Mouse (Mus musculus) inflammation-experienced regulatory T-cells, adult 16 weeks (primary cell): ENCODE measurements around the gene 1110059G10Rik. TPM values are rescaled to one million over a fixed set of nuclear protein-coding genes. Genes with fewer than 3 reads are reported as not detected.

Experiments
- polyA plus RNA-seq: library from polyadenylated mRNA; unstranded; fragments of 100-300 nt; shearing (Covaris generic); gene quantifications from one replicate; pipeline ENCODE4 v1.2.1, GENCODE M21; 2017

The 1110059G10Rik gene
- polyA plus RNA-seq = 34.1 TPM

GRCm38 (mm10) chr9:122950643-122951475 is at the start of gene 1110059G10Rik, which contains the start of gene Kif15:
Gene 1110059G10Rik (minus strand): TSS chr9:122951000.
Gene Kif15 (plus strand): TSS chr9:122951046.

GRCm38 (mm10) chr9:122922936-122923381 is 27.8 kb downstream of the 1110059G10Rik start, which contains the start of gene Zfp105:
Gene Zfp105 (plus strand): TSS chr9:122923072.

Other genes with a start within 250 kb of the 1110059G10Rik start
- 0.18 TPM for gene Topaz1, start 203.7 kb downstream of the 1110059G10Rik start, polyA plus RNA-seq
- 20.0 TPM for gene Tcaim, start 145.5 kb downstream of the 1110059G10Rik start, polyA plus RNA-seq
- 1.4 TPM for gene Gm35549, start 107.0 kb downstream of the 1110059G10Rik start, polyA plus RNA-seq
- 118 TPM for gene Zfp445, start 85.0 kb downstream of the 1110059G10Rik start, polyA plus RNA-seq
- gene Zkscan7, start 65.3 kb downstream of the 1110059G10Rik start, polyA plus RNA-seq = 6.6 TPM
- gene Zfp105, start 27.9 kb downstream of the 1110059G10Rik start, polyA plus RNA-seq = not detected
- 6.9 TPM for gene Kif15, start within 50 bp of the 1110059G10Rik start, polyA plus RNA-seq
- 18.6 TPM for gene Tmem42, start 70.3 kb upstream of the 1110059G10Rik start, polyA plus RNA-seq
- gene Tgm4, start 83.7 kb upstream of the 1110059G10Rik start, polyA plus RNA-seq = 1.0 TPM
- gene Zdhhc3, start 162.2 kb upstream of the 1110059G10Rik start, polyA plus RNA-seq = 20.6 TPM
- 99.4 TPM for gene Exosc7, start 162.2 kb upstream of the 1110059G10Rik start, polyA plus RNA-seq
- gene Clec3b, start 199.9 kb upstream of the 1110059G10Rik start, polyA plus RNA-seq = not detected